Mouse (Mus musculus) left cerebral cortex, postnatal 25 days (tissue): ENCODE measurements around the gene Scnm1. TPM values are rescaled to one million over a fixed set of nuclear protein-coding genes. Genes with fewer than 3 reads are reported as not detected.
A peak's percentile ranks its signal among the peaks of the same experiment; 100 is the strongest.
"Not testable (repeated sequence)": the region's sequence is repeated elsewhere in the genome, so short reads cannot be mapped to it uniquely, and the experiment has no call there.

ENCODE experiments used
- DNase-seq, 2 experiments: peaks; one replicate each; pipeline ENCODE4 v3.0.0; 2022; ENCODE audit warnings: low spot score in 2 of 2, mixed read lengths in 1 of 2
- intact Hi-C: fragments of 180-260 bp; cut with DNase I; formaldehyde crosslinking; loops from one replicate; pipeline ENCODE4 v1.15.1; 2025
- microRNA-seq, 2 experiments: library from miRNA; unstranded; fragments of <30 nt; microRNA quantifications; one replicate each; pipeline ENCODE4 v1.2.0; 2022
- total RNA-seq, 2 experiments: library from RNA; stranded (reverse); gene quantifications; 2 replicates each; pipeline ENCODE4 v1.2.3; 2021

The Scnm1 gene
- total RNA-seq, 2 experiments from 2014 or later = 42.1 to 46.2 TPM

GRCm38 (mm10) chr3:95117751-95118150 lies 16.1 kb downstream of the Scnm1 start:
- intact Hi-C loops = no loop called here

GRCm38 (mm10) chr3:95112760-95113159 lies 21.1 kb downstream of the Scnm1 start:
- no peak for DNase-seq
- intact Hi-C loops = no loop called here

More at GRCm38 (mm10) chr3:95117751-95118150, 16.1 kb downstream of the Scnm1 start:
- no peak for DNase-seq

GRCm38 (mm10) chr3:95110911-95111726 lies 22.7 kb downstream of the Scnm1 start, which contains the start of gene Vps72:
Gene Vps72 (plus strand): TSS chr3:95111022.
- intact Hi-C loops = loop anchor here (2.0 kb wide), 1 partner anchor 22 kb away; no protein-coding TSS in a partner anchor
- peak; percentile 91 to 96 for DNase-seq

GRCm38 (mm10) chr3:95107898-95108297 lies 25.9 kb downstream of the Scnm1 start:
- peak in 1 of 2 experiments; percentile 44 for DNase-seq
- intact Hi-C loops = loop anchor here (2.0 kb wide), 1 partner anchor 55 kb away; no protein-coding TSS in a partner anchor

GRCm38 (mm10) chr3:95107308-95107707 lies 26.5 kb downstream of the Scnm1 start:
- intact Hi-C loops = loop anchor here (2.0 kb wide), 1 partner anchor 55 kb away; no protein-coding TSS in a partner anchor
- DNase-seq = not testable (repeated sequence)

- DNase-seq = peak; percentile 95 to 99
- intact Hi-C loops = loop anchor here (2.0 kb wide), 1 partner anchor 54 kb away; no protein-coding TSS in a partner anchor
Observed at GRCm38 (mm10) chr3:95106338-95107117, 27.3 kb downstream of the Scnm1 start, which contains the start of gene Pip5k1a. Gene Pip5k1a (minus strand): TSS chr3:95106930.

- intact Hi-C loops = loop anchor here (2.0 kb wide), 2 partner anchors 17 to 53 kb away; no protein-coding TSS in a partner anchor
- DNase-seq = peak in 1 of 2 experiments; percentile 47
Observed at GRCm38 (mm10) chr3:95105586-95106337, 28.0 kb downstream of the Scnm1 start.

GRCm38 (mm10) chr3:95105121-95105520 lies 28.7 kb downstream of the Scnm1 start:
- DNase-seq = peak; percentile 48 to 84

GRCm38 (mm10) chr3:95100854-95101253 lies 33.0 kb downstream of the Scnm1 start:
- intact Hi-C loops = no loop called here
- DNase-seq = no peak

More at GRCm38 (mm10) chr3:95105121-95105520, 28.7 kb downstream of the Scnm1 start:
- intact Hi-C loops = loop anchor here (2.0 kb wide), 1 partner anchor 16 kb away; no protein-coding TSS in a partner anchor

- peak in 1 of 2 experiments; percentile 51 for DNase-seq
- intact Hi-C loops = loop anchor here (2.0 kb wide), 1 partner anchor 17 kb away; no protein-coding TSS in a partner anchor
Observed at GRCm38 (mm10) chr3:95088071-95088470, 45.7 kb downstream of the Scnm1 start.

Small RNA genes lying within 50 kb of the gene (microRNA-seq; reads per million reads assigned to microRNA genes)
- 0 reads per million in 2 experiments for gene Mir8099-1

Other genes with a start within 250 kb of the Scnm1 start
- gene Psmb4, start 247.1 kb downstream of the Scnm1 start, total RNA-seq = 100 to 1,000 TPM; 263 to 284 TPM
- gene Selenbp1, start 201.0 kb downstream of the Scnm1 start, total RNA-seq = 1 to 10 TPM; 7.5 to 9.0 TPM
- 10 to 100 TPM; 22.2 to 27.6 TPM for gene Rfx5, start 179.9 kb downstream of the Scnm1 start, total RNA-seq
- 10 to 100 TPM; 51.0 to 61.8 TPM for gene Pi4kb, start 159.3 kb downstream of the Scnm1 start, total RNA-seq
- gene Zfp687, start 118.6 kb downstream of the Scnm1 start, total RNA-seq = 10 to 100 TPM; 21.4 to 22.2 TPM
- 100 to 1,000 TPM; 154 to 156 TPM for gene Psmd4, start 91.4 kb downstream of the Scnm1 start, total RNA-seq
- gene Pip5k1a, start 27.1 kb downstream of the Scnm1 start, total RNA-seq = 10 to 100 TPM; 51.1 to 51.7 TPM
- gene Vps72, start 23.0 kb downstream of the Scnm1 start, total RNA-seq = 10 to 100 TPM; 36.2 to 43.7 TPM
- not detected for gene Tmod4, start 9.5 kb downstream of the Scnm1 start, total RNA-seq
- gene Lysmd1, start 77 bp upstream of the Scnm1 start, total RNA-seq = 10 to 100 TPM; 16.8 to 18.1 TPM
- gene Tnfaip8l2, start 8.3 kb upstream of the Scnm1 start, total RNA-seq = 1 to 10 TPM; 2.6 to 3.2 TPM
- gene Sema6c, start 26.4 kb upstream of the Scnm1 start, total RNA-seq = 10 to 100 TPM; 24.7 to 25.3 TPM
- 1 to 10 TPM; 7.5 to 8.9 TPM for gene Gabpb2, start 83.9 kb upstream of the Scnm1 start, total RNA-seq
- gene Cdc42se1, start 94.7 kb upstream of the Scnm1 start, total RNA-seq = 10 to 100 TPM; 60.0 TPM
- 100 to 1,000 TPM; 329 to 339 TPM for gene Mllt11, start 98.2 kb upstream of the Scnm1 start, total RNA-seq
- gene Gm128, start 107.6 kb upstream of the Scnm1 start, total RNA-seq = under 1 TPM in 1 of 2 experiments, not detected in 1; 0.18 TPM
- gene Bnipl, start 117.2 kb upstream of the Scnm1 start, total RNA-seq = under 1 TPM; 0.62 to 0.66 TPM
- 10 to 100 TPM; 18.7 to 20.5 TPM for gene Mindy1, start 147.3 kb upstream of the Scnm1 start, total RNA-seq
- gene Prune1, start 148.1 kb upstream of the Scnm1 start, total RNA-seq = 10 to 100 TPM; 22.6 to 24.8 TPM
- gene Anxa9, start 173.2 kb upstream of the Scnm1 start, total RNA-seq = under 1 TPM; 0.57 to 0.78 TPM
- gene Cers2, start 180.8 kb upstream of the Scnm1 start, total RNA-seq = 10 to 100 TPM; 44.5 to 48.9 TPM
- gene Setdb1, start 223.2 kb upstream of the Scnm1 start, total RNA-seq = 10 to 100 TPM; 34.7 to 37.4 TPM